Mouse (Mus musculus): Measurements from ENCODE around the gene Ptar1.

GRCm38 (mm10) chr19:23763371-23763770, 76.1 kb downstream of the Ptar1 start:
- no peak for TF ChIP-seq CTCF (IDR thresholded peaks at IDR 0.05; ENCODE audit: control insufficient read depth, insufficient read depth, insufficient read length)
- TF ChIP-seq USF1 (IDR thresholded peaks at IDR 0.05; ENCODE audit: low read depth) = no peak
